Mouse (Mus musculus): ENCODE results near the gene Dohh. TPM values are rescaled to one million over a fixed set of nuclear protein-coding genes. Genes with fewer than 3 reads are reported as not detected.

Gene Dohh
- polyA plus RNA-seq, 1 experiment from 2014 or later: 78.7 TPM

- Histone ChIP-seq H3K27me3 (replicated peaks; ENCODE audit: control insufficient read depth, insufficient read depth, low read length) (no peaks in the 10 kb centered on the region), H3K4me1 (ENCODE audit: control insufficient read depth, insufficient read depth, low read length) (peaks cover 18% of the 10 kb centered on the region), H3K36me3 (ENCODE audit: control insufficient read depth, insufficient read depth, low read length) (peaks cover 19% of the 10 kb centered on the region), H3K27ac (ENCODE audit: low read depth, low read length) (peak overlapping the region; percentile 76), H3K4me3 (ENCODE audit: low read depth, low read length) (peak overlapping the region; percentile 78), H3K9me3 (replicated peaks; ENCODE audit: control insufficient read depth, low read length) (no peaks in the 10 kb centered on the region), H3K9ac (ENCODE audit: low read length) (peak overlapping the region; percentile 94), H3K4me2 (ENCODE audit: low read length) (peak overlapping the region; percentile 59)
- DNase-seq (ENCODE audit: low spot score) (peak; percentile 100), ATAC-seq (peak; percentile 97)
- under 1% methylated on average over 46 of the region's 46 CpGs for WGBS
Observed at GRCm38 (mm10) chr10:81378553-81379182, 5.6 kb upstream of the Dohh start.

GRCm38 (mm10) chr10:81379183-81379553 is 5.1 kb upstream of the Dohh start:
- WGBS: 59% methylated on average over 3 of the region's 3 CpGs
- H3K4me2 ChIP-seq (ENCODE audit: low read length): peak overlapping the region; percentile 59
- H3K9me3 ChIP-seq (replicated peaks; ENCODE audit: control insufficient read depth, low read length): no peaks in the 10 kb centered on the region
- peak overlapping the region; percentile 76 for H3K27ac ChIP-seq (ENCODE audit: low read depth, low read length)
- DNase-seq (ENCODE audit: low spot score) (no peak), ATAC-seq (no peak)
- peaks cover 18% of the 10 kb centered on the region for H3K4me1 ChIP-seq (ENCODE audit: control insufficient read depth, insufficient read depth, low read length)
- H3K27me3 ChIP-seq (replicated peaks; ENCODE audit: control insufficient read depth, insufficient read depth, low read length): no peaks in the 10 kb centered on the region
- peak overlapping the region; percentile 78 for H3K4me3 ChIP-seq (ENCODE audit: low read depth, low read length)
- H3K9ac ChIP-seq (ENCODE audit: low read length): peak overlapping the region; percentile 59
- peaks cover 14% of the 10 kb centered on the region for H3K36me3 ChIP-seq (ENCODE audit: control insufficient read depth, insufficient read depth, low read length)

GRCm38 (mm10) chr10:81379809-81380378 is 4.3 kb upstream of the Dohh start:
- DNase-seq (ENCODE audit: low spot score) (no peak), ATAC-seq (no peak)
- Histone ChIP-seq H3K27ac (ENCODE audit: low read depth, low read length) (no peak overlapping the region), H3K27me3 (replicated peaks; ENCODE audit: control insufficient read depth, insufficient read depth, low read length) (no peaks in the 10 kb centered on the region), H3K4me3 (ENCODE audit: low read depth, low read length) (no peak overlapping the region), H3K9ac (ENCODE audit: low read length) (no peak overlapping the region), H3K36me3 (ENCODE audit: control insufficient read depth, insufficient read depth, low read length) (0 out of 2 replicates have a peak, but pooled peaks cover 8% of the 10 kb centered on the region), H3K4me2 (ENCODE audit: low read length) (no peak overlapping the region), H3K9me3 (replicated peaks; ENCODE audit: control insufficient read depth, low read length) (no peaks in the 10 kb centered on the region), H3K4me1 (ENCODE audit: control insufficient read depth, insufficient read depth, low read length) (peaks cover 18% of the 10 kb centered on the region)
- WGBS: 90% methylated on average over 6 of the region's 6 CpGs

GRCm38 (mm10) chr10:81382039-81382438 is 2.2 kb upstream of the Dohh start:
- Histone ChIP-seq H3K4me2 (ENCODE audit: low read length) (no peak overlapping the region), H3K36me3 (ENCODE audit: control insufficient read depth, insufficient read depth, low read length) (peaks cover 13% of the 10 kb centered on the region), H3K27me3 (replicated peaks; ENCODE audit: control insufficient read depth, insufficient read depth, low read length) (no peaks in the 10 kb centered on the region), H3K9ac (ENCODE audit: low read length) (no peak overlapping the region), H3K9me3 (replicated peaks; ENCODE audit: control insufficient read depth, low read length) (no peaks in the 10 kb centered on the region), H3K27ac (ENCODE audit: low read depth, low read length) (no peak overlapping the region), H3K4me3 (ENCODE audit: low read depth, low read length) (no peak overlapping the region), H3K4me1 (ENCODE audit: control insufficient read depth, insufficient read depth, low read length) (peaks cover 16% of the 10 kb centered on the region)
- DNase-seq (ENCODE audit: low spot score) (no peak), ATAC-seq (no peak)
- 90% methylated on average over 5 of the region's 5 CpGs for WGBS

- peak; percentile 24 for ATAC-seq
Observed at GRCm38 (mm10) chr10:81384605-81384982, 366 bp downstream of the Dohh start.

GRCm38 (mm10) chr10:81385603-81386306 is 1.5 kb downstream of the Dohh start:
- peaks cover 7% of the 10 kb centered on the region for H3K4me1 ChIP-seq (ENCODE audit: control insufficient read depth, insufficient read depth, low read length)
- H3K36me3 ChIP-seq (ENCODE audit: control insufficient read depth, insufficient read depth, low read length): peaks cover 36% of the 10 kb centered on the region
- no peaks in the 10 kb centered on the region for H3K9me3 ChIP-seq (replicated peaks; ENCODE audit: control insufficient read depth, low read length)
- DNase-seq (ENCODE audit: low spot score) (no peak), ATAC-seq (no peak)
- WGBS: 83% methylated on average over 22 of the region's 22 CpGs
- H3K4me2 ChIP-seq (ENCODE audit: low read length): peak overlapping the region; percentile 79
- H3K27me3 ChIP-seq (replicated peaks; ENCODE audit: control insufficient read depth, insufficient read depth, low read length): no peaks in the 10 kb centered on the region
- H3K4me3 ChIP-seq (ENCODE audit: low read depth, low read length): no peak overlapping the region; the same call in 1 of the 2 replicates
- H3K9ac ChIP-seq (ENCODE audit: low read length): 0 out of 2 replicates have a peak overlapping the region, but pooled peaks have one; percentile 77
- H3K27ac ChIP-seq (ENCODE audit: low read depth, low read length): no peak overlapping the region

More at GRCm38 (mm10) chr10:81384605-81384982, 366 bp downstream of the Dohh start:
- Histone ChIP-seq H3K36me3 (ENCODE audit: control insufficient read depth, insufficient read depth, low read length) (peaks cover 35% of the 10 kb centered on the region), H3K4me1 (ENCODE audit: control insufficient read depth, insufficient read depth, low read length) (peaks cover 7% of the 10 kb centered on the region), H3K9ac (ENCODE audit: low read length) (peak overlapping the region; percentile 77), H3K9me3 (replicated peaks; ENCODE audit: control insufficient read depth, low read length) (no peaks in the 10 kb centered on the region), H3K27ac (ENCODE audit: low read depth, low read length) (peak overlapping the region; percentile 81), H3K27me3 (replicated peaks; ENCODE audit: control insufficient read depth, insufficient read depth, low read length) (no peaks in the 10 kb centered on the region), H3K4me2 (ENCODE audit: low read length) (peak overlapping the region; percentile 79), H3K4me3 (ENCODE audit: low read depth, low read length) (peak overlapping the region; percentile 77)
- WGBS: 2% methylated on average over 19 of the region's 19 CpGs
- DNase-seq (ENCODE audit: low spot score): no peak

GRCm38 (mm10) chr10:81387716-81388115 is 3.5 kb downstream of the Dohh start:
- no peak for ATAC-seq
- Histone ChIP-seq H3K4me2 (ENCODE audit: low read length) (no peak overlapping the region), H3K36me3 (ENCODE audit: control insufficient read depth, insufficient read depth, low read length) (peaks cover 38% of the 10 kb centered on the region), H3K4me3 (ENCODE audit: low read depth, low read length) (no peak overlapping the region), H3K27ac (ENCODE audit: low read depth, low read length) (no peak overlapping the region), H3K9ac (ENCODE audit: low read length) (no peak overlapping the region), H3K27me3 (replicated peaks; ENCODE audit: control insufficient read depth, insufficient read depth, low read length) (no peaks in the 10 kb centered on the region), H3K4me1 (ENCODE audit: control insufficient read depth, insufficient read depth, low read length) (peaks cover 7% of the 10 kb centered on the region), H3K9me3 (replicated peaks; ENCODE audit: control insufficient read depth, low read length) (no peaks in the 10 kb centered on the region)
- 96% methylated on average over 20 of the region's 20 CpGs for WGBS
- DNase-seq (ENCODE audit: low spot score): no peak

GRCm38 (mm10) chr10:81388505-81389055 is 4.4 kb downstream of the Dohh start, which contains the start of gene Gm48552:
Gm48552 (plus strand) TSS chr10:81389005.
- Histone ChIP-seq H3K4me3 (ENCODE audit: low read depth, low read length) (no peak within 1 kb of the TSS), H3K27me3 (replicated peaks; ENCODE audit: control insufficient read depth, insufficient read depth, low read length) (no peaks in the 10 kb centered on the region), H3K4me2 (ENCODE audit: low read length) (no peak within 1 kb of the TSS), H3K27ac (ENCODE audit: low read depth, low read length) (no peak within 1 kb of the TSS), H3K4me1 (ENCODE audit: control insufficient read depth, insufficient read depth, low read length) (peaks cover 7% of the 10 kb centered on the region), H3K36me3 (ENCODE audit: control insufficient read depth, insufficient read depth, low read length) (peaks cover 38% of the 10 kb centered on the region), H3K9ac (ENCODE audit: low read length) (no peak within 1 kb of the TSS), H3K9me3 (replicated peaks; ENCODE audit: control insufficient read depth, low read length) (no peaks in the 10 kb centered on the region)
- 88% methylated on average over 5 of the region's 5 CpGs for WGBS
- no peak for ATAC-seq
- no peak for DNase-seq (ENCODE audit: low spot score)
